Mouse (Mus musculus) left cerebral cortex, adult 18-20 months (tissue): Measurements from ENCODE around the gene 1700012P22Rik. TPM values are rescaled to one million over a fixed set of nuclear protein-coding genes. Genes with fewer than 3 reads are reported as not detected.

Experiments used
- total RNA-seq, 2 experiments: library from RNA; stranded (reverse); gene quantifications; 2 replicates each; pipeline ENCODE4 v1.2.3; 2021

Gene 1700012P22Rik
- total RNA-seq, 2 experiments from 2014 or later, result not detected

Other genes starting within 250 kb of the 1700012P22Rik start
- not detected for gene Oog2, start 248.1 kb downstream of the 1700012P22Rik start, total RNA-seq
- not detected for gene C87977, start 225.5 kb downstream of the 1700012P22Rik start, total RNA-seq
- gene Pramel5, start 158.3 kb downstream of the 1700012P22Rik start, total RNA-seq, result not detected
- not detected for gene Gm13128, start 108.5 kb downstream of the 1700012P22Rik start, total RNA-seq
- gene Gm13119, start 80.8 kb downstream of the 1700012P22Rik start, total RNA-seq, result not detected
- not detected for gene Pramef20, start 60.8 kb downstream of the 1700012P22Rik start, total RNA-seq
- not detected for gene Pramef12, start 30.3 kb downstream of the 1700012P22Rik start, total RNA-seq
- gene Gm9944, start 14.5 kb upstream of the 1700012P22Rik start, total RNA-seq, result not detected
- gene Aadacl3, start 25.0 kb upstream of the 1700012P22Rik start, total RNA-seq, result not detected
- not detected for gene 9430007A20Rik, start 81.0 kb upstream of the 1700012P22Rik start, total RNA-seq
- gene Gm13124, start 126.4 kb upstream of the 1700012P22Rik start, total RNA-seq, result not detected
- gene Aadacl4, start 174.9 kb upstream of the 1700012P22Rik start, total RNA-seq, result not detected
- gene Gm436, start 247.6 kb upstream of the 1700012P22Rik start, total RNA-seq, result not detected